Mouse (Mus musculus) spleen, adult 2 months (tissue): ENCODE measurements at regions not wholly inside any gene's neighbourhood (a gene's known extent, or its start where the extent isn't known, plus 50 kb on each side); places are given as distances from the start of the nearest gene placed in this dataset.

Experiments used
- CTCF ChIP-seq: fragments of 200-500 bp; IDR thresholded peaks from 2 replicates; pipeline ENCODE4 v1.5.1; 2011; ENCODE audit warnings: mild to moderate bottlenecking, inconsistent platforms; ENCODE audit not compliant: insufficient read depth, insufficient read length, insufficient replicate concordance; ENCODE audit errors: extremely low read depth
- POLR2A ChIP-seq: fragments of 200-500 bp; IDR thresholded peaks from 2 replicates; pipeline ENCODE4 v1.6.1; 2011; ENCODE audit warnings: low read depth, low read length, inconsistent platforms

- TF ChIP-seq CTCF = no peak
- TF ChIP-seq POLR2A = no peak
Observed at GRCm38 (mm10) chr11:31814616-31815015, 57.4 kb upstream of the Cpeb4 start.
